Mouse (Mus musculus): ENCODE measurements at regions not wholly inside any gene's neighbourhood (a gene's known extent, or its start where the extent isn't known, plus 50 kb on each side); places are given as distances from the start of the nearest gene placed in this dataset.

DNA sequence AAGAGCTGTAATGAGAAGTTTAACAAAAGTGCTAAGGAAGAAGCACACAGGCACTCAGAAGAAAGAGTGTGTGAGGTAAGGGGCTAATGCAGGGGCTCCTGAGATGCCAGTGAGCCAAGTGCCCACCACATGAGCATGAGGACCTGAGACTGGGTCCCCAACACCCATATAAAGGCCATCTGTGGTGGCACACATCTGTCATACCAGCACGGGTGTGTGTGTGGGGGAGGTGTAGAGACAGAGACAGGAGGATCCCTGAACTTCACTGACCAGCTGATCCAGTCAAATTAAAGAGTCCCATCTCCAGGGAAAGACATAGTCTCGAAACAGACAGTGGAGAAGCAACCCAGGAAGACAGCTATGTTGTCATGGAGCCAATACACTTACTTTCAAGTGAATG lies 70.6 kb upstream of the Gli2 start:
- DNase-seq (ENCODE audit: low read depth, low spot score) (no peak), ATAC-seq (no peak)
- H3K27me3 ChIP-seq = no peaks in the 10 kb centered on the region
- TF ChIP-seq CTCF (IDR thresholded peaks at IDR 0.05) = no peak
- in situ Hi-C loops (cut with MboI; ENCODE audit: low pct_unique_long_range_greater_than_20kb) = no loop called here
- ChIA-PET POLR2A (no interaction called here), CTCF (interaction anchor here (0.7 to 1.6 kb wide), 3 partner anchors 10 to 312 kb away, joined by 3 to 4 read pairs (median 3); no protein-coding TSS in a partner anchor)

DNA sequence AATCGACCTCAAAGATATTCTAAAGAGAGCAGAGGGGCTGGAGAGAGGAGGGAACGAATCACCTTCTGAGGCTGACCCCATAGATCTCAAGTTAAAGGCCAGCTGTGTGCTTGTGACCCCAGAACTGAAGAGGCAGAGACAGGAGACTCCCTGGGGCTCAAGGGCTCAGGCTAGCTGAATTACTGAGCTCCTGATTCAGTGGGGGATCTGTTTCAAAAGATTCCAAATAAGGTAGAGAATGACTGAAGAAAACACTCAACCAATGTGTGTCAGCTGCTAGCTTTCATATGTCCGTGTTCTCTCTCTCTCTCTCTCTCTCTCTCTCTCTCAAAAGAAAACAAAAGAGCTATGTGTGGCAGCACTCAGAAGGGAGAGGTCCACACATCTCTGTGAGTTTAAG lies 70.0 kb upstream of the Gli2 start:
- ChIA-PET POLR2A (no interaction called here), CTCF (interaction anchor here (0.7 to 2.7 kb wide), 4 partner anchors 10 to 313 kb away, joined by 3 to 7 read pairs (median 4); no protein-coding TSS in a partner anchor)
- no peak for TF ChIP-seq CTCF (IDR thresholded peaks at IDR 0.05)
- in situ Hi-C loops (cut with MboI; ENCODE audit: low pct_unique_long_range_greater_than_20kb) = no loop called here
- DNase-seq (ENCODE audit: low read depth, low spot score) (peak; percentile 34), ATAC-seq (peak; percentile 61)
- no peaks in the 10 kb centered on the region for H3K27me3 ChIP-seq

DNA sequence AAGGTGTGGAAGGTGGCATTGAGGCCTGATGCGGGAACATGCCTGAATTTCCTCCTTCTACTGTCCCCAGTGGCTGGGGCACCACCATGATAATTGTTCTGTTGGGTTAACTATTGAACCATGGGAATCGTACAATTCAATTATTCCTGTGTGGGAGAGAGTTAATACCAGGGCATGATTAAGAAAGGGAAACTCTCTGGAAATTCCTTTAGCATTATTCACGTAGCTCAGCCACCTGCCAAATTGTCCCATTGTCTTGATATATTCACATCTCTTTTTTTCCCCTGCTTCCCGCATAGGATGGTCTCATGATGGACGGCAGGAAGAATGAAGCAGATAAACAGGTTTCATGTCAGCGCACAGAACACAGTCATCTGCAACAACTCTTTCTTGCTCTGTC lies 69.6 kb upstream of the Gli2 start:
- DNase-seq (ENCODE audit: low read depth, low spot score) (peak; percentile 73), ATAC-seq (peak; percentile 68)
- CTCF ChIA-PET = interaction anchor here (1.0 to 2.7 kb wide), 3 partner anchors 9 to 313 kb away, joined by 3 to 7 read pairs (median 3); no protein-coding TSS in a partner anchor
- peak; percentile 28 for TF ChIP-seq CTCF (IDR thresholded peaks at IDR 0.05)
- POLR2A ChIA-PET = no interaction called here
- no peaks in the 10 kb centered on the region for H3K27me3 ChIP-seq
- in situ Hi-C loops (cut with MboI; ENCODE audit: low pct_unique_long_range_greater_than_20kb) = no loop called here

DNA sequence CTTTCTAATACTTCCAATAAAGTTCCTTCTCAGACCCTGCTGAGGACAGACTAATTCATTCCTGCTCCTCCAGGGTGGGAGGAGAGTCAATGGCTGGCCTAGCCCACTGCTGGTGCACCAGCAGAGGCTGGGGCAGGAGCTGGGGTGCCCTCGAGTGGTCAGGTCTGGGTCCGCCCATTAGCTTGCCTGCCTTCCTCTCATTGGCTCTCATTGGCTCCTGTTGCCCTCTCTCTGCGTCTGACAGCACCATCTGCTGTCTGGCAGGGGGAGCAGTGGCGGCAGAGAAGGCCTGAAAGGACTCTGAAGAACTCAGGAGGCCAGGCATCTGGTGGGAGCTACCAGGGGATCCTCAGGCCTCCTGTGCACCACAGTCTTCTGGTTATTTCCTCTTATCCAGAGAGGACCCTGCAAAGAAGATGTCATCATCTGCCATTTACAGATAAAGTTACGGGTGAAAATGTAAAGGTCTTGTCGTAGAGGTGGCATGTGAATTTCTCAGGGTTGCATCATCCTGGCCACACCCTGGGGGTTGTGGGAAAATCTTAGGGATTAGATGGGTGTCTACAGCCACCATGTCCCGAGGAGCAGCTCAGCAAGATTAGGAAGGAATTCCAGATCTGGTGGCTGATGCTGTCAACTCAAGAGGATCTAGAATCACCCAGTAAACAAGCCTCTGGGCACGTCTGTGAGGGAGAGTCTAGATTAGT lies 66.6 kb upstream of the Gli2 start:
- no peaks in the 10 kb centered on the region for H3K27me3 ChIP-seq
- in situ Hi-C loops (cut with MboI; ENCODE audit: low pct_unique_long_range_greater_than_20kb) = no loop called here
- TF ChIP-seq CTCF (IDR thresholded peaks at IDR 0.05) = no peak
- ChIA-PET CTCF (interaction anchor here (0.8 to 1.3 kb wide), 4 partner anchors 11 to 23 kb away, joined by 3 to 5 read pairs (median 4); no protein-coding TSS in a partner anchor), POLR2A (no interaction called here)
- DNase-seq (ENCODE audit: low read depth, low spot score) = no peak
- no peak for ATAC-seq

DNA sequence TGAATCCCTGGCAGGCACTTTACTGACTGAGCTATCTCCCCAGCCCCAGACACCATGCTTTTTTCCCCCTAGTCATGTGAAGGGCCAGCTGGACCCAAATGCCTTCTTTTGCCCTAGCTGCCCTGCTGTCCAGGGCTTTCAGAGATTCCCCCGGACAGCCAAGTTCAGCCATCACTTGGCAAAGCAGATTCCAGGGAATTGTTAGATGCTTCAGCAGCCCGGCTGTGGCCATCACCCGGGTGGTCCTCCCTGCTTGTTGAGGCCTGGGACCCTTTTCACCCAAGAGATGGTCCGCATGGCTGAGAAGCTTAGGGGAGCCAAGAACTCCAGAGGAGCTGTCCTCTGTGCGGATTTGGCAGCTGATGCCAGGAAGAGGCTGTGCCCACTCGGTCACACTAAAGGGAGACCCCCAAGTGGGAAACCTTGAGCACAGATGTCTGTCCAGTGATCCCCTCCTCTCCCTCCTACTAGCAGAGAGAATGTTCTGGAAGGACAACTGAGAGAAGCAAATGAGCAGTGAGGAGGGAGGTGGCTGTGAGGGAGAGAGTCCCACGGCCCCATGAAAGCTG lies 61.8 kb upstream of the Gli2 start:
- CTCF ChIA-PET = interaction anchor here (1.4 kb wide), 1 partner anchor 9 kb away, joined by 3 read pairs; no protein-coding TSS in a partner anchor
- ATAC-seq = no peak
- no peak for TF ChIP-seq CTCF (IDR thresholded peaks at IDR 0.05)
- in situ Hi-C loops (cut with MboI; ENCODE audit: low pct_unique_long_range_greater_than_20kb) = no loop called here
- DNase-seq (ENCODE audit: low read depth, low spot score) = no peak
- no peaks in the 10 kb centered on the region for H3K27me3 ChIP-seq
- POLR2A ChIA-PET = no interaction called here

DNA sequence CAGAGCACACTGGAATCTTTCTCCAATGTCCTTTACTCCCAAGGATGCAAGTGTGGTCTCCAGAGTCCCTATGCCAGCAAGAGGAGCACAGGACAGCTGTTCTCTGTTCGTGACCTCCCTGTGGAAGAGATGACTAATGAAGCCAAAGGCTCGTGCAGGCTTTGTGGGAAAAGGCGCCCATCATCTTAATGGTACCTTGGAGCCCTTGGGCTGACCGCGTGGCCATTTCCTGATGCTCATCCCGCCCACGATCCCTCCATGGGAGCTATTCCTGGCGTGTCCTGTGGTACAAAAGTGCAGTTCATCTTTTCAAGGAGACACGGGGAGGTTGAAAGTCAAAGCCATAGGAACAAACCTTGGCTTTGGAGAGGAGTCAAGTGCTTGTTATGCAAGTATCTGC lies 55.2 kb upstream of the Gli2 start:
- ChIA-PET POLR2A (interaction anchor here (1.1 kb wide), 1 partner anchor 13 kb away, joined by 5 read pairs; no protein-coding TSS in a partner anchor), CTCF (interaction anchor here (0.9 to 1.3 kb wide), 2 partner anchors 12 to 23 kb away, joined by 3 to 4 read pairs; no protein-coding TSS in a partner anchor)
- in situ Hi-C loops (cut with MboI; ENCODE audit: low pct_unique_long_range_greater_than_20kb) = no loop called here
- DNase-seq (ENCODE audit: low read depth, low spot score) (no peak), ATAC-seq (no peak)
- no peak for TF ChIP-seq CTCF (IDR thresholded peaks at IDR 0.05)
- H3K27me3 ChIP-seq = no peaks in the 10 kb centered on the region

DNA sequence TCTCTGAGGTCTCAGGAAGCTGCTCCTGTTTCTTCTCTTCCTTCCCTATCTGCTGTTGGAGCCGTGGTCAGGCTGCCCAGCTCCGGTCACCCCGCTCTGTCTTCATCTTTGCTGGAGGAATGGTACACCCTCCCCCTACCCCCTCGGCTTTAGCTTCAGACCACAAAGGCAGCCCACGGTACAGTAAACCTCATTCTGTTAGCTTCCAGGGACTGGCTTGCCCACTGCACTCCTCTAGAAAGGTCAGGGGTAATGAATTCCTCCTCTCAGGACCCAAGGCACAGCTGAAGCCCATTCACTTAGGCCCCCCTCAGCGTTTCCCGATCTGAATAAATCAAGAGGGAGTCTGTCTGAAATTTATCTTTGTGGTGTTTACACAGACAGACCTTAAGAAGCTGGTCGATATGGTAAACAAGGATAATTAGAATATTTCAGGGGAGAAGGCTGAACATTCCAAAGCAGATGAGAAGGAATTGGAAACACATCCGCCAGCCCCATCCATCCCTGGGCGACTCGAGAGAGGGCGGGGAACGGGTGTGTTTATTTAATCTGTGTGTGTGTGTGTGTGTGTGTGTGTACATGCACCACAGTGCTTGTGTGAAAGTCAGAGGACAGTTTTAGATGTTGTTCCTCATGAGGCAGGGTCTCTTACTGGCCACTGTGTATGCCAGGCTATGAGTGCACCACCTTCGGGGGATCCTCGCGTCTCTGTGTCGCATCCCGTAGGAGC lies 53.0 kb upstream of the Gli2 start:
- ATAC-seq = no peak

More for the DNA sequence above, 53.0 kb upstream of the Gli2 start:
- TF ChIP-seq CTCF (IDR thresholded peaks at IDR 0.05) = no peak
- ChIA-PET CTCF (interaction anchor here (1.0 to 1.2 kb wide), 2 partner anchors 9 to 13 kb away, joined by 3 read pairs; no protein-coding TSS in a partner anchor), POLR2A (no interaction called here)
- no peaks in the 10 kb centered on the region for H3K27me3 ChIP-seq
- in situ Hi-C loops (cut with MboI; ENCODE audit: low pct_unique_long_range_greater_than_20kb) = no loop called here
- no peak for DNase-seq (ENCODE audit: low read depth, low spot score)
